Mouse (Mus musculus): ENCODE results near the gene Clcn6.

DNA sequence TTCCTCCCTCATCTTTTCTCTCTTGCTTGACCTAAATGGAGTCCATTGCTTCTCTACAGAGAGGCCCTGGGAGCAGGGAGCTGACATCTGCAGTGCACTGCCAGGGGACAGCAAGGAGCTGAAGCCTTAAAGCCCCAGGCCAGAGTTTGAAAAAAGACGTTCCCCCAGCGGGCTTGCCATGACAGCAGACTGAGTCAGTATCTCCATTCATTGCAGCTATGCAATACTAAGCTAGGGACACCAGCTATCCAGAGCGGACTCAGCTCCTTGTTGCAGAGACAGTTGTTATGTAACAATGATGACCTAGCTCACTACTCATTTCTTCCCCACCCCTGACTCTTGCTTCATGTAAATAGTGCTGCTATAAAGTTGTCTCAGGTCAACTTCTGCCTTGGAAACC, 43.3 kb downstream of the Clcn6 start:
- no peak for TF ChIP-seq CTCF (IDR thresholded peaks at IDR 0.05; ENCODE audit: extremely low read depth, insufficient read length, insufficient replicate concordance, low read depth, low read length)
- TF ChIP-seq POLR2A (IDR thresholded peaks at IDR 0.05; ENCODE audit: low read depth, low read length), result no peak

All from small intestine, adult 2 months (tissue).